Mouse (Mus musculus) left cerebral cortex, postnatal 14 days (tissue): ENCODE data around the gene Wfdc2. TPM values are rescaled to one million over a fixed set of nuclear protein-coding genes. Genes with fewer than 3 reads are reported as not detected.
"Not testable (repeated sequence)": the region's sequence is repeated elsewhere in the genome, so short reads cannot be mapped to it uniquely, and the experiment has no call there.

Experiments used
- DNase-seq, 2 experiments: peaks; one replicate each; pipeline ENCODE4 v3.0.0; 2021 to 2022; ENCODE audit warnings: low spot score in 2 of 2, mixed read lengths in 1 of 2
- intact Hi-C: fragments of 180-260 bp; cut with DNase I; formaldehyde crosslinking; loops from one replicate; pipeline ENCODE4 v1.15.1; 2025
- total RNA-seq, 2 experiments: library from RNA; stranded (reverse); gene quantifications; 2 replicates each; pipeline ENCODE4 v1.2.3; 2021

Wfdc2 gene
- total RNA-seq, 2 experiments from 2014 or later: 1.0 to 1.6 TPM

DNA sequence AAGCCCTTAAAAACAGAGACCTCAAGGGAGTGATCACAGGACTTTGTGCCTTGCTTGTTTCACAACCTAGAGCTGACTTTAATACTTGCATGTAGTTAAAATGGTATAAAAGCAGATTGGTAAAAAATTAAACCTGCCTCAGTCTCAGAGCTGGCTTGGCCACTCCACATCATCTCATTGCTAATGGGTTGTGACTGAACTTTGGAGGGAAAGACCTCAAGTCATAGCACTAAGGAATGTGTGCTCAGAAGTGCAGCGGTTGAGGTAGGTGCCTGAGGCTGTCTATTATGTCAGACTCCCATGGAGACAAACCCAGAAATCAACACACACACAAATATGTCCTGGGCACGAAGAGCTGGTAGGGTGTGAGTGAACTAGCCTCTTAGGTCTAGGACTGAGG, 18.5 kb upstream of the Wfdc2 start:
- intact Hi-C loops: no loop called here

DNA sequence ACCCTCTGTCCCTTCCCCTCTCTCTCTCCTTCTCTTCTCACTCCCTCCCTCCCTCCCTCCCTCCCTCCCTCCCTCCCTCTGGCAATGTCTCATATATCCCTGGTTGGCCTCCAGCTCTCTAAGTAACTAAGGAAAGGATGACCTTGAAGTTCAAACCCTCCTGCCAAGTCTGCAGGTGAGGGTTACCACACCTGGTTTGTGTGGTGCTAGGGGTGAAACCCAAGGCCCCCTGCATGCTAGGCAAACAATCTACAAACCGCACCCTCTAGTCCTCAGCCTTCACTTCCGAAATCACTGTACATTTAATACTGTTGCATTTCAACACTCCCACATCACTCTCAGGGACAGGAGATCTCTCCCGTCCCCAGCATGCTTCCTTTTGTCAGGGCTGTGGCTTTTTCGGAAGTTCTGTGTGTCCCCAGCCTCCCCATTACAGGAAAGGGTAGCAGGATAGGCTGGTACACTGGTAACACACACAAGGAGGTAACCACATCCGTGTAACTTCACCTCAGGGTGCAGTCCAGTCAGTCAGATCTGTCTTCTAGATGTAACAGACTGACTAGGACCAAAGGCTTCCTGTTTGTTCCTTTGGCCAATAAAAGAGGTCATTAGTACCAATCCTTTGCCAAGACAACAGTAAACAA, 17.6 kb upstream of the Wfdc2 start:
- intact Hi-C loops: no loop called here

More for the DNA sequence above, 18.5 kb upstream of the Wfdc2 start:
- no peak for DNase-seq

DNA sequence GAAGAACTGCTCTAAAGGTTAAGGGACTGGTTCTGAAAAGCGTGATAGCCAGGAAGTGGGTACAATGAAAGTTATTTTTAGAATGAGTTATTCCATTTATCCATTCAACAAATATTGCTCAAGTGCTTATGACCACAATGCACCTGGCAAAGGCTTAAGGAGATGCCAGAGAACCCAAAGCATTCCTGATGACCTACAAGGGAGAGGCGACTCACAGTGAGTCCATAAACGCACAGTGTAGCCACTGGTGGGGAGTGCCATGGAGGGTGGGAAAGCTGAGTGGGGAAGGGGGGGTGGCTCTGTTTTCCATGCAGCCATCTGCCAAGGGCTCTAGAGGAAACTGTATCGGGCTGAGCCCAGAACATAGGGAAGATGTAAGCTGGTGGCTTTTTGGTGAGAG, 12.9 kb upstream of the Wfdc2 start:
- intact Hi-C loops: no loop called here
- DNase-seq: no peak

More for the DNA sequence above, 17.6 kb upstream of the Wfdc2 start:
- no peak for DNase-seq

DNA sequence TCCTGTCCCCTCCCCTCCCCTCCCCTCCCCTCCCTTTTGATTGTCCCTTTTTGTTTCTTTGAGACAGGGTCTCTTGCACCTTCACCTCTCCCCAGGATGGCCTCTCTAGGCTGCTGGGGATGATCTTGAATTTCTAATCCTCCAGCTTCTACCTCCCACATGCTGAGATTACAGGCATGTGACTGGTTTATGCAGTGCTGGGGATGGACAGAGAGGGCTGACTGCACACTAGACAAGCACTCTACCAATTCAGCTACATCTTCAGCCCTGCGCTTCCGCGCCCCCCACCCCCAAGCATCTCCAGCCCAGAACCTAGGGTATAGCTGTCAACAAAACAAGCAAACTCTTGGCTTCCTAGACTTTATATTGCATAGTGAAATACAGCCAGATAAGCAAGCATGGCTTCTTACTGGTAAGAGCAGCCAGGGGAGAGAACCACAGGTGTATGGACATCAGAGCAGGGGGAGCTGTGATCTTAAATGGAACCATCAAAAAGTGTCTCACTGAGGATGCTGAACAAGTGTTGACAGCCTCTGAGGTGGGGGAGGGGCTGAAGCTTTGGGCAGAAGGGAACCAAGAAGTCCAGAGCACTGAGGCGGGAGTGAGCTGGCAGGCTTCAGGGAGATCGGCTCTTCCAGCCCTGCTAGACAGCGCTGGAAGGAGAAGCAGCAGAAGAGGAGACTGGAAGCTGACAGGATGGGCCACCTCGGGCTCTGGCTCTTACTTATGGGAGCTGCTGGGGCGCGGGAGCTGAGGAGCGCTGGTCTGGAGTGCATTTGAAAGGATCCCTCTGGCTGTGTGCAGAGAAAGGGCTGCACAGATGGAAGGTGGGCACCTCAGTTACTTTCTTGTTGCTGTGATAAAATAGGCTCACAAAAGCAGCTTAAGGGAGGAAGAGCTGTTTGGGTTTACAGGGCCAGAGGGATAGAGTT, 12.0 kb upstream of the Wfdc2 start:
- peak; percentile 44 to 66 for DNase-seq
- intact Hi-C loops: no loop called here

DNA sequence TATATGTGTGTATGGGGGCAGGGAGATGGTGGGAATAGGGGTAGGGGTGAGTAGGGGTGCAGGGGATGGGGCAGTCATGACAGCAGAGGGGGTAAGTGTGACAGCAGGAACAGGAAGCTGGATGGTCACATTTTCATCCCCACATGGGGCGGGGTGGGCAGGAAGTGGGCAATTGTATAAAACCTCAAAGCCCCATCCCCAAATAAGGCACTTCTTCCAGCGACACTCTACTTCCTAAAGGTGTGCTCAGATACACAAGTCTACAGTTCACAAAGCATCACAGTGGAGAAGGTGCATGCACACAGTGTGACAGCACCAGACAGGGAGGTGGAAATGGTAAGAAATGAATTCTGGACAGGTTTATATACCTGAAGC, 11.3 kb upstream of the Wfdc2 start:
- intact Hi-C loops: no loop called here
- no peak for DNase-seq

DNA sequence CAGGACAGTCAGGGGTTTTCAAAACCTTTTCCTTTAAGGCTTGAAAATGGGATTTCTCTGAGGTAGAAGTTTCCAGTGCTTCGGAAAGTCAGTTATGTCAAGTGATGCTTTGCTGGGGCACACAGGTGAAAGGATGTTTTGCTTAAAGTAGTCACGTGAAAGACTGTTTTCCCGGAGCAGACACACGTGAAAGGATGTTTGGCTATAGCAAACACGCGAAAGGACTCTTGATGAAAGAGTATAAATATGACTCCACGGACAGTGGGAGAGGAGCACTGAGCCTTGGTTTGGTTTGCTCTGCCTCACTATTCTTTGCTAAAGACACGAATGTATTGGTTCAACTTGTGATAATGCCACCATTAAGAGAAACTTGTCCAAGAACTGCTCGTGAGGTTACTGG, 10.7 kb upstream of the Wfdc2 start:
- intact Hi-C loops: no loop called here

DNA sequence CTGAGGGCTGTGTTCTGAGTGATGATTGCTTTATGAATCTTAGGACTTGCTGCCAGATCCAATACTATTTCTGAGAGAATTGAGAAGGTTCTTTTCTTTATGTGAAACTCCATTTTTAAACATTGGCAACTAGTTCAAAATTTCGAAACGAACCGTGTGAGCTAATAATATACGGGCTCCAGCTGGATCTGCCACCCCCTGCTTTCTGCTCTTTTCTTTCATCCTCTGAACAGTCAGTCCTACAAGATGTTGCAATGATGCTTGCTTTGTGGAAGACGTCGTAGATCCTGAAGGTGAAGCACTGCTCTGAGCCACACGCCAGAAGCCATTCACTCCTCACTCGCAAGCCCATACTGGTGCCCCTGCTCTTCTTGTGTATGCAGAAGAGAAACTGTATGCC, 3.8 kb upstream of the Wfdc2 start:
- DNase-seq: peak; percentile 63 to 68
- intact Hi-C loops: no loop called here

More for the DNA sequence above, 10.7 kb upstream of the Wfdc2 start:
- no peak for DNase-seq

DNA sequence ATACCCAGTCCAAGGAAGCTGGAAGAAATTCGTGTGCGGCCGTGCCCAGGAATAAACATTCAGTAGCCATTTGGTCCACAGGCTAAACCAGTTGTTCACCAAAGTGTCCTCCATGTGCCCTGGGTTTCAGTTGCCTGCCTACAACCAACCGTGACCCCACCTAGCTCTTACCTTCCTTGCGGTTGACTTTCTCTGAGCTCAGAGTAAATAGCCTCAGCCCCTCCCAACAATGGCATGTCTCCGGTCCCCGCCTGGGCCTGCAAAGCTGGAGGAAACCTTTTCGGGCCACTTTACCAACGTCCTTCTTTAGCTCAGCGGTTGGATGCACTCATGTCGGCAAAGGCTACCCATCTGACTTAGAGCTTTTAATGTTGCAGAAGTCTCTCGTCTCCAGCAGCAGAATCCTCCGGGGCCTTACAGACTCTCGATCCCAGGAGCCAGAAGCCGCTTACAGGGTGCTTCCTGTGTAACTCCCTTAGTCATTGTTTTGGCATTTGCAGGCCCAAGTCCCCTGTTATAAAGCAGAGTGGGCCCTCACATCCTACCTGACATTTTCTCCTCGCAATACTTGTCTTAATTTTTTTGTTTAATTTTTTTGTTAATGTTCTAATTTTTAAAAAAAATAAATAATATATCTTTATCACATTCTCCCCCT, 3.1 kb upstream of the Wfdc2 start:
- no peak for DNase-seq
- intact Hi-C loops: no loop called here

DNA sequence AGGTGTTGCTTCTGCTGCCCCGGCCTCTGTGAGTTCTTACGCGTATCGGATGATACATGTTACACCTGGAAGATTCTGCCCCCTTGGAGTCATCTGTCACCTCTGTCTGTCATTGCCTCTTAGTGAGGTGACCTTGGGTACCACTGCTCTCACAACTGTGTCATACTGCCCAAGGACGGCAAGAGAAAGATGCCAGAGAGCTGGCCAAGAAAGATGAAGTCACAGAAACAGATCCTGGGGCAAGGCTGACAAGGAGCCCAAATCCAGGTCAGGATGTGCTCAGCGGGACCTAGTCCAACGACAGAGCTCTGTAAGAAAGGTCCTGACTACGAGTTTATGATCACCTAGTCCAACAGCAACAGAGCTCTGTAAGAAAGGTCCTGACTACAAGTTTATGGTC, 2.1 kb upstream of the Wfdc2 start:
- intact Hi-C loops: loop anchor here (5.0 to 10.0 kb wide), 3 partner anchors 43 to 143 kb away; partner anchors contain the start of gene Sys1
- DNase-seq: no peak

DNA sequence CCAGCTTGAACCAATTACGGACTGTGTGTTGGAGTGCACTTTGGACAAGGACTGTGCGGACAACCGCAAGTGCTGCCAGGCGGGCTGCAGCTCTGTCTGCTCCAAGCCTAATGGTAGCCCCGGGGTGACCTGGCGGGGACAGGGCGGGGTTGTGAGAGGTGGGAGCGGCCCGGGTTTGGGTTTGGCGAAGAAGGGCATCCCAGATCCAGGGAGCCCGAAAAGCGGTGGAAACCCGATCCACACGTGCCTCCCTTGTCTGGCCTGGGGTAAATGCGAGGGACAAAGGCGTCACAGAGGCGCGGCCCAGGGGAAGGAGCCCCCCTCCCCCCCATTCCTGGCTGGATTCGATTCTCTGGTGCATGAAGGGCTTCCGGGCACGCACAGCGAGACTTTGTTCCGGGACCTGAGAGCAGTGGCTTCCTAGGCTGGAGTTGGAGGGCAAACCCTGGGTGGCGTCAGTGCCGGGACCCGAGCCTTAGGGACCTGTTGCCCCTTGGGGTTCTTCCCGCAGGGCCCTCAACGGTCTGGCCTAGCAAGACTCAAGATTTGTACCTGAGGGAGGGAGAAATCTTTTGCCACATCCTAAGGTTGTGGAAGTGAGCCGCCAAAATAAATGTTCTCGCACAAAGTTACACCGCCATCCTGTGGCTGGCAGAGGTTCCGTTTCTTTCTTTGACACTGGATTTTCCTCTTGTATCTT, 1.3 kb downstream of the Wfdc2 start:
- intact Hi-C loops: loop anchor here (5.0 to 10.0 kb wide), 3 partner anchors 46 to 146 kb away; partner anchors contain the start of gene Sys1
- DNase-seq: peak; percentile 58 to 59

DNA sequence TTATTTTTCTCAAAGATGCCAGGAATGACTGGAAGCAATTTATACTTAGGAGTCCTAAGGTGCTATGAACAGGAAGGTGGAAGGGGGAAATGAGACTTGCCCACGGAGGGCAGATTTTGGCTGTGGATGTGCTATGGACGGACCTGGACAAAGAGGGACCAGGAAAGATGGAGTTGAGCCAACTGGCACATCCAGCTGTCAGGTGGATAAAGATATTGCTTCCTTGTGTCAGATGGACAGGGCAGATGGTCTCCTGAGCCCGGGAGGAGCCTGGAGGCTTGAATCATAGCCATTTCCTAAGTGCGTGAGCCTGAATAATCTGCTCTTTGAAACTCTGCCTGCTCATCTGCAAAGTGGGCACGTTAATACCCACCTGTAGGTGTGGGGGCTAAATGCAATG, 2.1 kb downstream of the Wfdc2 start:
- intact Hi-C loops: loop anchor here (5.0 to 10.0 kb wide), 3 partner anchors 47 to 147 kb away; partner anchors contain the start of gene Sys1
- no peak for DNase-seq

DNA sequence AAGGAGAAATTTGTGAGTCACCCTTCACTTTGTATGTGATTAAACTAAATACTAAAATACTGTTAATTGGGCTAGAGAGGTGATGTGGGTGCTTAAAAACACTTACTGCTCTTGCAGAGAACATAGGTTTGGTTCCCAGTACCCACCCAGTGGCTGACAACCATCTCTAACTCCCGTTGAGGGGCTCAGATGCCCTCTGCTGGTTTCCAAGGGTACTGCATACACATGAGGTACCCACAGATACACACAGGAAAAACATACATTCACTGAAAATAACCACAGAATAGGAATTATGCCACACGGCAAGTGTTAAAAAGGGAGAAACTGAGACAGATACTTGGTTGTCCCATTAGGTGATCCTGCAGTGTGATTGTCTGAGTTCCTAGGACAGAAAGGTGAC, 4.8 kb downstream of the Wfdc2 start:
- intact Hi-C loops: loop anchor here (10.0 kb wide), 1 partner anchor 112 kb away; the partner anchor contains the start of gene Sys1
- no peak for DNase-seq

DNA sequence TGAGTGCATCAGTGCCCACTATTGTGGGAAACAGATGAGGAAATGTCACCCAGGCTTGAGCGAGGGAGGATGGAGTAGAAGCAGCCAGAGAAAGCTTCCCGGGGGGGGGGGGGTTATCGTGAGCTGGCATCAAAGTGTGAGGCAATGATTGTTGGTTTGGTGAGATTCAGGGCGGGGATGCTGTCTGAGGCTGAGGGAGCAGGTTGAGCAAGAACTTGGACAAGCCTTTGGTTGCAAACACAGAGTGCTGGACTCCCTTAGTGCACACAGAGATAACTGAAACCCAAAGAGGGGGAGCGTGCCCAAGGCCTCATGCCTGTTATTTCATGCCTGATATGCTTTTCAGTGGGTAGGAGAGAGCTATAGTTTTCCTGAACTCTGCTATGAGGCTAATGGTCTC, 5.2 kb downstream of the Wfdc2 start:
- DNase-seq: no peak
- intact Hi-C loops: loop anchor here (10.0 kb wide), 1 partner anchor 113 kb away; the partner anchor contains the start of gene Sys1

DNA sequence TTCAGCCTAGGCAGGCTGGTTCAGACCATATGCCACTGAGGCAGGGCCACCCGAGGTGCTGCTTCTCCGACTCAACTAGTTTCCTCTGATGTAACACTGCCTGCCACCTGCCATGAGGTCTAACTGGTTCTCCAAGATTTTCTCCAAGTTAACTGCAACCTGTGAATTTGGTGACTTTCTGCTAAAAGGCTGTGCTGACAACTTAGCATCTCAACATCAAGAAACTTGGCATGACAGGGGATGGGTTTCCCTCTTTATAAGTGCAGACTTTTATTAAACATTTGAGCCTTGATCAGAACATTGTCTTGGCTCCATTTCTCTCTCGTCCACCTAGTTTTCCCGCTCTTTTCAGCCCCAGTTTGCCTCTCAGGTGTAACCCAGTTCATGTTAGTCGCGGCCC, 11.1 kb downstream of the Wfdc2 start, which contains the start of gene Spint3:
TSS of gene Spint3 (minus strand) at position 101 of the 400 bp plus-strand sequence.
- intact Hi-C loops, DNase-seq: not testable (repeated sequence)

DNA sequence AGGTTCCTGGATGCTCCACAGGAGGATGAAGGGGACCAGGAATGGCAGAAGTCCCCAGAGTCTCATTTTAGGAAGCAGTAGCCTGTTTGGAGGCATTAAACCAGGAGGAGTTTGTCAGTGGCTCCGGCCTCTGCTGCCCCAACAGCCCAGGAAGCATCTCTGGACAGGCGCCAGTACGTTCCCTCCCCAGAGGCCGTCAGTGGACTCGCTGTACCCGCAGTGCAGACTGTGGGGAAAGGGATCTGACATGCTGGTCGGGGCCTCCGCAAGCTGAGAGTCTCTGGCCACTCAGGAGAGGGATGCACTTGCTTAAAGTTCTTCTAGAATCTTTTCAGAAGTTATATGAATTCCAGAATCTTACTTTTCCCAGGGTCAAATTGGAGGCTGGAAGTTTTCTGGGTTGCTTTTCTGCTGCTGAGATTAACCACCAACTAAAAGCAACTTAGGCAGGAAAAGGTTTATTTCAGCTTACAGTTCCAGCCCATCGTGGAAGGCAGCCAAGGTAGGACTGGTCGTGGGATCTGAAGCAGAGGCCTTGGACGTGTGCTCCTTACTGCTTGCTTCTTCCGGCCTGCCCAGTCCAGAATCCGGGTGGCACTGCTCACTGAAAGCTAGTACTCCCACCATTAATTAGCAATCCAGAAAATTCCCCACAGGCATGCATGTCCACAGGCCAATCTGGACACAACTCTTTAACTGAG, 23.0 kb downstream of the Wfdc2 start, which contains the start of gene Wfdc6a:
TSS of gene Wfdc6a (minus strand) at position 423 of the 701 bp plus-strand sequence.
- intact Hi-C loops, DNase-seq: not testable (repeated sequence)

DNA sequence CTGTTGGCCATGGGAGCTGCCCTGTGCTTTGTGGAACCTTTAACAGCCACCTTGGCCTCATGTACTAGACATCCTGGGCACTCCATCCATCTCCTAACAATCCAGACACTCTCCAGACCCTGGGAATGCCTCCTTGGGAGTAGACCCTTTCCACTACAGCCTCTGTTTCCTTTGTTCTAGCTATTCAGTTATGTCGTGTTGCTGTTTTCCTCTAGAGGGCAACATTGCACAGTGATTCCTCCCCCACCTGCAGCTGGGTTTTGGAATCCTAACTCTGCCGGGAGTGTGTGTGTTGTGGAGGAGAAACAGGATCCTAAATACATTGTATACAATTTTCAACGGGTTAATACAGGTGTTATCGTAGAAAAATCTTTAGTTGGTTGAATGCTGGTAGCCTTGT, 29.8 kb downstream of the Wfdc2 start:
- intact Hi-C loops: loop anchor here (2.0 kb wide), 1 partner anchor 133 kb away; no protein-coding TSS in a partner anchor
- DNase-seq: peak; percentile 43 to 47

DNA sequence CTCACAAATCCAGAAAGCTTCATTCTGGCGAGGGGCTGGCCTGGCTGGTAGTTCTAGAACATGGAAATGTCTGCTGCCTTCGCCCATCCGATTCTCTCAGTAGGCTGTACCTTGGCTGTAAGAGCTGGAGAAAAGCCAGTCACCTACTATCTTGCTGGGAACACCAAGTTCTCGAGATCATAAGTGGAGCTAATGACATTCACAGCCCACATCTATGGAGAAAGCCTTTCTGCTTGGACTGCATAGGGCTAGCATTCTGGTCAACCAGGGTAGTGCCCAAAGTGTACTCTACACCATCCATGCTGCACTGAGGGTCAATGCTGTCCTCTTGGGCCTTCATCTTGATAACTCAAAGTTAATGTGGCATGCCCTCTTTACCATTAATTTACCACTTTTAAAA, 31.3 kb downstream of the Wfdc2 start, which contains the start of gene Eppin:
TSS of gene Eppin (minus strand) at position 101 of the 400 bp plus-strand sequence.
- intact Hi-C loops: loop anchor here (2.0 kb wide), 1 partner anchor 131 kb away; no protein-coding TSS in a partner anchor

DNA sequence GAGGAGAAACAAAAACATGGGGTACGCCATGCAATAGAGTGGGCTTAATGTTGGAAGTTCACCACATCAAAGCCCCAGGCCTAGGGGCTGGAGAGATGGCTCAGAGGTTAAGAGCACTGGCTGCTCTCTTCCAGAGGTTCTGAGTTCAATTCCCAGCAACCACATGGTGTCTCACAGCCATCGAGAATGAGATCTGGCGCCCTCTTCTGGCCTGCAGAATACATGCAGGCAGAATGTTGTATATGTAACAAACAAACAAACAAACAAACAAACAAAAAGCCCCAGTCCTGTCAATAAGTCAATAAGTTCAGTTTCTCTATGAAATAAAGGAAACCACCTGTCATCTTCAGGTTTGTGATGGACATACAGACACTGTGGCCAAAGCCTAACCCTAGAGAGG, 38.0 kb downstream of the Wfdc2 start:
- intact Hi-C loops: no loop called here
- DNase-seq: no peak

More for the DNA sequence above, 31.3 kb downstream of the Wfdc2 start, which contains the start of gene Eppin:
- DNase-seq: no peak
